Mouse (Mus musculus): ENCODE data around the gene Ranbp1. TPM values are rescaled to one million over a fixed set of nuclear protein-coding genes. Genes with fewer than 3 reads are reported as not detected.

Ranbp1 gene
- polyA plus RNA-seq, 1 experiment from 2014 or later = 1,302 TPM

DNA sequence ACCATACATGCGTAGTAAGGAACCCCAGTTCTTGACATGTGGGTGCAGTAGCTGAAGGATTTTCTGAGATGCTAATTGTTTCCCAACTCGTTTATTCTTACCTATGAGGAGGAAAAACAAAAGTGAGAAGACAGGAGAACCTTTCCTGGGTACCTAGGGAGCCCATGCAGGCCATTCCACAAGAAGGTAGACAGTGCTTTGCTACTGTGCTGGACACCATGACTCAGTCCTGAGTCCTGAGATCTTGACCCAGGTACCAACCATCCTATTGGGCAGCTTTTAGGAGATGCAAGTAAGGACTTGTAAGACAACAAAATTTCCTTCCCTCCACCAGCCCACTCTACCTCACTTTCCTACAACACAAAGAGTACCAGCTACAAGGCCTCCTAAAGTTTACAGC, 9.7 kb upstream of the Ranbp1 start, which contains the start of gene Gm49776:
Gene Gm49776, minus strand, starts transcription at position 101 of the 400 bp plus-strand sequence.
- Histone ChIP-seq H3K27me3 (ENCODE audit: control insufficient read depth, insufficient read depth, low read length) (no peaks in the 10 kb centered on the region), H3K9ac (ENCODE audit: low read length) (no peak within 1 kb of the TSS), H3K36me3 (ENCODE audit: control insufficient read depth, insufficient read depth, low read length) (peaks cover 50% of the 10 kb centered on the region), H3K9me3 (ENCODE audit: control insufficient read depth, low read length) (no peaks in the 10 kb centered on the region), H3K27ac (replicated peaks; ENCODE audit: low read depth, low read length) (no peak within 1 kb of the TSS), H3K4me3 (ENCODE audit: low read depth, low read length) (no peak within 1 kb of the TSS), H3K4me2 (ENCODE audit: low read depth, severe bottlenecking) (no peak within 1 kb of the TSS), H3K4me1 (ENCODE audit: control insufficient read depth, insufficient read depth, low read length) (no peaks in the 10 kb centered on the region)
- no peak for DNase-seq (ENCODE audit: low spot score)
- no peak for ATAC-seq (ENCODE audit: insufficient number of reproducible peaks, low FRiP score, low TSS enrichment, low read depth)
- 87% methylated on average over 2 of the region's 2 CpGs for WGBS

DNA sequence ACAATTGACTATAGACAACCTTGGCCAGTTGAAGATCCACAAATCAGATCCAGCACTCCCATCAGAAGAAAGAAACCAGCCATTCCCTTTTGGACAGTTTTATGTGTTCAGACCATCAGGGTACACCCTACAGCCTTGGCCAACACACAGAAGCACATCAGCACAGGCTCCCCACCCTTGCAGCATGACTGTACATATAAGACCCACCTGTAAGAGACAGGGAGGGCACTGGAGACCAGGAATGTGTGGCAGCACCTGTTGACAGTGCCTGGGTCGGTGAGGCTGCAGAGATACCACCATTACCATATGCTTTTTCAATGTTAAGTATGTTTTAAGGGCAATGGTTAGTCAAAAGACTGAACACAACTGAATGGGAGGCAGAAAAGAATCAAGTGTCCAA, 5.3 kb upstream of the Ranbp1 start:
- Histone ChIP-seq H3K4me2 (ENCODE audit: low read depth, severe bottlenecking) (no peak overlapping the region), H3K36me3 (ENCODE audit: control insufficient read depth, insufficient read depth, low read length) (peaks cover 51% of the 10 kb centered on the region), H3K27me3 (ENCODE audit: control insufficient read depth, insufficient read depth, low read length) (no peaks in the 10 kb centered on the region), H3K4me3 (ENCODE audit: low read depth, low read length) (no peak overlapping the region), H3K9ac (ENCODE audit: low read length) (no peak overlapping the region), H3K27ac (replicated peaks; ENCODE audit: low read depth, low read length) (no peak overlapping the region), H3K9me3 (ENCODE audit: control insufficient read depth, low read length) (no peaks in the 10 kb centered on the region), H3K4me1 (ENCODE audit: control insufficient read depth, insufficient read depth, low read length) (peaks cover 17% of the 10 kb centered on the region)
- ATAC-seq (ENCODE audit: insufficient number of reproducible peaks, low FRiP score, low TSS enrichment, low read depth) = no peak
- no peak for DNase-seq (ENCODE audit: low spot score)
- 81% methylated on average over 1 of the region's 1 CpGs for WGBS

- Histone ChIP-seq H3K4me3 (ENCODE audit: low read depth, low read length) (no peak overlapping the region), H3K27me3 (ENCODE audit: control insufficient read depth, insufficient read depth, low read length) (no peaks in the 10 kb centered on the region), H3K4me1 (ENCODE audit: control insufficient read depth, insufficient read depth, low read length) (peaks cover 17% of the 10 kb centered on the region), H3K9me3 (ENCODE audit: control insufficient read depth, low read length) (no peaks in the 10 kb centered on the region), H3K36me3 (ENCODE audit: control insufficient read depth, insufficient read depth, low read length) (peaks cover 47% of the 10 kb centered on the region), H3K9ac (ENCODE audit: low read length) (no peak overlapping the region), H3K4me2 (ENCODE audit: low read depth, severe bottlenecking) (no peak overlapping the region), H3K27ac (replicated peaks; ENCODE audit: low read depth, low read length) (no peak overlapping the region)
- WGBS = 85% methylated on average over 6 of the region's 6 CpGs
- ATAC-seq (ENCODE audit: insufficient number of reproducible peaks, low FRiP score, low TSS enrichment, low read depth) = no peak
- DNase-seq (ENCODE audit: low spot score) = no peak
Observed at GRCm38 (mm10) chr16:18252736-18253135, 4.2 kb upstream of the Ranbp1 start.

- H3K27me3 ChIP-seq (ENCODE audit: control insufficient read depth, insufficient read depth, low read length) = no peaks in the 10 kb centered on the region
- H3K27ac ChIP-seq (replicated peaks; ENCODE audit: low read depth, low read length) = no peak overlapping the region
- peaks cover 25% of the 10 kb centered on the region for H3K4me1 ChIP-seq (ENCODE audit: control insufficient read depth, insufficient read depth, low read length)
- no peaks in the 10 kb centered on the region for H3K9me3 ChIP-seq (ENCODE audit: control insufficient read depth, low read length)
- peaks cover 38% of the 10 kb centered on the region for H3K36me3 ChIP-seq (ENCODE audit: control insufficient read depth, insufficient read depth, low read length)
- H3K9ac ChIP-seq (ENCODE audit: low read length) = no peak overlapping the region; the same call in 1 of the 2 replicates
- no peak overlapping the region for H3K4me3 ChIP-seq (ENCODE audit: low read depth, low read length)
- no peak for DNase-seq (ENCODE audit: low spot score)
- no peak for ATAC-seq (ENCODE audit: insufficient number of reproducible peaks, low FRiP score, low TSS enrichment, low read depth)
- WGBS = 80% methylated on average over 10 of the region's 10 CpGs
- H3K4me2 ChIP-seq (ENCODE audit: low read depth, severe bottlenecking) = peak overlapping the region; percentile 85
Observed at GRCm38 (mm10) chr16:18250828-18251790, 2.6 kb upstream of the Ranbp1 start.

GRCm38 (mm10) chr16:18250231-18250630, 1.7 kb upstream of the Ranbp1 start:
- Histone ChIP-seq H3K9ac (ENCODE audit: low read length) (no peak overlapping the region; the same call in 1 of the 2 replicates), H3K4me2 (ENCODE audit: low read depth, severe bottlenecking) (peak overlapping the region; percentile 85), H3K27me3 (ENCODE audit: control insufficient read depth, insufficient read depth, low read length) (no peaks in the 10 kb centered on the region), H3K27ac (replicated peaks; ENCODE audit: low read depth, low read length) (no peak overlapping the region), H3K4me1 (ENCODE audit: control insufficient read depth, insufficient read depth, low read length) (peaks cover 25% of the 10 kb centered on the region), H3K9me3 (ENCODE audit: control insufficient read depth, low read length) (no peaks in the 10 kb centered on the region), H3K4me3 (ENCODE audit: low read depth, low read length) (peak overlapping the region; percentile 88), H3K36me3 (ENCODE audit: control insufficient read depth, insufficient read depth, low read length) (peaks cover 40% of the 10 kb centered on the region)
- no peak for ATAC-seq (ENCODE audit: insufficient number of reproducible peaks, low FRiP score, low TSS enrichment, low read depth)
- 67% methylated on average over 4 of the region's 4 CpGs for WGBS
- no peak for DNase-seq (ENCODE audit: low spot score)

DNA sequence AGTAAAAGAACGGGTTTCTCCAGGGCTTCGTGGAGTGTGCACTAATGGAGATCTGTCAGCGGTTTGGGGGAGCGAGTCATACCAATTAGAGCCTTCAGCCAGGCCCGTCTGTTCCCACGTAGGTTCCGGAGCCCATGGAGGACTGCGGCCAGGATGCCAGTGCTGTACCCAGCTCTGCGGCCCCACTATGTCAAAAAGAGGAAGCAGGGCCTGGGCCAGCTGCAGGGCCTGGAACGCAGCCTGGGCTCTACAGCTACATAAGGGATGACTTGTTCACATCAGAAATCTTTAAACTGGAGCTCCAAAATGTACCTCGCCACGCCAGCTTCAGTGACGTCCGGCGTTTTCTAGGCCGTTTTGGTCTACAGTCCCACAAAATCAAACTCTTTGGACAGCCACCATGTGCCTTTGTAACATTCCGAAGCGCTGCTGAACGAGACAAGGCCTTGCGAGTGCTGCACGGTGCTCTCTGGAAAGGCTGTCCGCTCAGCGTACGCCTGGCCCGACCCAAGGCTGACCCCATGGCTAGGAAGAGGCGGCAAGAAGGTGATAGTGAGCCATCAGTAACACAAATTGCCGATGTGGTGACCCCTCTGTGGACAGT, 934 bp upstream of the Ranbp1 start:
- Histone ChIP-seq H3K27ac (replicated peaks; ENCODE audit: low read depth, low read length) (peak overlapping the region; percentile 78), H3K4me2 (ENCODE audit: low read depth, severe bottlenecking) (peak overlapping the region; percentile 85), H3K27me3 (ENCODE audit: control insufficient read depth, insufficient read depth, low read length) (no peaks in the 10 kb centered on the region), H3K4me1 (ENCODE audit: control insufficient read depth, insufficient read depth, low read length) (peaks cover 25% of the 10 kb centered on the region), H3K36me3 (ENCODE audit: control insufficient read depth, insufficient read depth, low read length) (peaks cover 48% of the 10 kb centered on the region), H3K9ac (ENCODE audit: low read length) (peak overlapping the region; percentile 92), H3K9me3 (ENCODE audit: control insufficient read depth, low read length) (no peaks in the 10 kb centered on the region), H3K4me3 (ENCODE audit: low read depth, low read length) (peak overlapping the region; percentile 88)
- ATAC-seq (ENCODE audit: insufficient number of reproducible peaks, low FRiP score, low TSS enrichment, low read depth) = peak; percentile 2; the same call in 1 of the 2 replicates
- DNase-seq (ENCODE audit: low spot score) = peak; percentile 62
- 7% methylated on average over 27 of the region's 27 CpGs for WGBS

DNA sequence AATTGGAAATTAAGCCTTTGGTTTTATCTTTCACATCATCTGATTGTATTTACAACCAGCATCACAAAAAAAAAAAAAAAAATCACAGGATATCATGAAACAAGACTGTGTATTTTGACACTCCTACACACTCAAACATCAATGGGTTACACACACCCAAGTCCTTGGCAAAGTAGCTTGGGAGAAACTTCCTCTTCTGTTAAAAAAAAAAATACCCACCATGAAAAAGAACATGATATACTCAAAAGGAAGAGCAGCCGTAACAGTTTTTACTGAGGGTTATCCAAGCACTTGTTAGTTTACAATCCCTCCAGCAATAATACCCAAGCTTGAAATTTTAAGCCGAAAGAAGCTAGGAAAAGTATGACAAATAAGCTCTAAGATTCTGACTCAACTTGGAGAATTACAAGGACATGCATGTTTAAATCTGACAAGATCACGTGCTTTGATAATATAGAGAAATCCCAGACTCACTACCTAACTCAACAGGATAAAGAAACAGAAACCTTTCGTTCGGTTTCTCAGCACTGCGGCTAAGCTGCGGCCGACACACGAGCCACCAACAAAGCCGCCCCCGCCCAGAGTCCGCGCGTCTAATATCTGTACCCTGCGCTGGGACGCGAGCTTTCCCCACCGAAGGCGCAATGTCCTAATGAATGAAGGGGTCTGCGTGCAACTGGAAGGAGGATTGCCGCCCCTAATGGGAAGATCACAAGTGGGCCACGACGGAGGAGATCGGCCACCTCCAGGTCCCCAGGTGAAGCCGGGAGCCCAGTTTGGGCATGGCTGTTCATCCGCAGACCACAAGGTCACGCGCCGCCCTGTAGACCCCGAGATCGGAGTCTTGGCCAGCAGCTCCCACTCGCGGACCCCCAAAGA, 772 bp downstream of the Ranbp1 start:
- DNase-seq (ENCODE audit: low spot score) = no peak
- ATAC-seq (ENCODE audit: insufficient number of reproducible peaks, low FRiP score, low TSS enrichment, low read depth) = no peak

DNA sequence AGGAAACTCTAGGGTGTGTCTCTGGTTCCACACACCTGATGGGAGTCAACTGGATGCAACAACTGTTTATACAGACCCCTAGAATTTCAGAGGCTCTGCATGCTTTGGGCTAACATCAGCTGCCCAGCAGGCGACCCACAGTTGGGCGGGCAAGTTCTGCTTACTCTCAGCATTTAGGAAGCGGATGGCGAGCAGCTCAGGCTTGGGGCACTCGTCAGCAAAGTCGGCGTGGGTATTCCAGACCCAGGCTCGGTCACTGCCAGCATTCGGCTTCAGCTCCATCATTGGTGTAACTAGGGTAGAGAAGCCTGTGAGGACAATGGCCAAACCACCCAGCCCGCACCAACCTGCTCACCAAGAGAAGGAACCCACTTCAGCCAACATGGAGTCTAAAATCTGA, 7.0 kb downstream of the Ranbp1 start:
- no peak for ATAC-seq (ENCODE audit: insufficient number of reproducible peaks, low FRiP score, low TSS enrichment, low read depth)
- peaks cover 56% of the 10 kb centered on the region for H3K36me3 ChIP-seq (ENCODE audit: control insufficient read depth, insufficient read depth, low read length)
- H3K9ac ChIP-seq (ENCODE audit: low read length) = no peak overlapping the region
- no peaks in the 10 kb centered on the region for H3K9me3 ChIP-seq (ENCODE audit: control insufficient read depth, low read length)
- WGBS = 93% methylated on average over 10 of the region's 10 CpGs
- no peak overlapping the region for H3K27ac ChIP-seq (replicated peaks; ENCODE audit: low read depth, low read length)
- no peak for DNase-seq (ENCODE audit: low spot score)
- H3K4me3 ChIP-seq (ENCODE audit: low read depth, low read length) = no peak overlapping the region
- H3K4me1 ChIP-seq (ENCODE audit: control insufficient read depth, insufficient read depth, low read length) = no peaks in the 10 kb centered on the region
- H3K4me2 ChIP-seq (ENCODE audit: low read depth, severe bottlenecking) = no peak overlapping the region
- H3K27me3 ChIP-seq (ENCODE audit: control insufficient read depth, insufficient read depth, low read length) = no peaks in the 10 kb centered on the region

More for the DNA sequence above, 772 bp downstream of the Ranbp1 start:
- Histone ChIP-seq H3K9me3 (ENCODE audit: control insufficient read depth, low read length) (no peaks in the 10 kb centered on the region), H3K27ac (replicated peaks; ENCODE audit: low read depth, low read length) (peak overlapping the region; percentile 80), H3K4me3 (ENCODE audit: low read depth, low read length) (peak overlapping the region; percentile 88), H3K36me3 (ENCODE audit: control insufficient read depth, insufficient read depth, low read length) (peaks cover 45% of the 10 kb centered on the region), H3K9ac (ENCODE audit: low read length) (peak overlapping the region; percentile 92), H3K4me2 (ENCODE audit: low read depth, severe bottlenecking) (peak overlapping the region; percentile 71), H3K4me1 (ENCODE audit: control insufficient read depth, insufficient read depth, low read length) (peaks cover 25% of the 10 kb centered on the region), H3K27me3 (ENCODE audit: control insufficient read depth, insufficient read depth, low read length) (no peaks in the 10 kb centered on the region)
- under 1% methylated on average over 33 of the region's 33 CpGs for WGBS
